Mouse (Mus musculus) forebrain, embryonic 14.5 days (tissue): ENCODE data around the gene Ttc25. TPM values are rescaled to one million over a fixed set of nuclear protein-coding genes. Genes with fewer than 3 reads are reported as not detected.
"Not testable (repeated sequence)": the region's sequence is repeated elsewhere in the genome, so short reads cannot be mapped to it uniquely, and the experiment has no call there.

Experiments
- ATAC-seq: fragments of 200-750 bp; cut with Nextera tagmentation; 2 replicates; pipeline ENCODE4 v1.8.0; 2017; ENCODE audit warnings: mild to moderate bottlenecking, moderate library complexity
- DNase-seq: peaks from one replicate; pipeline ENCODE4 v3.0.0-alpha.2; 2015; ENCODE audit warnings: low spot score
- H3K27ac ChIP-seq: fragments of 300-500 bp; sonication (generic); 2 replicates; pipeline ENCODE4 v1.5.1; 2014; ENCODE audit warnings: low read depth, mild to moderate bottlenecking, control low read depth, low read length, moderate library complexity
- H3K27me3 ChIP-seq: fragments of 300-500 bp; sonication (generic); replicated peaks from 2 replicates; pipeline ENCODE4 v1.6.1; 2014; ENCODE audit warnings: low read length, control low read depth, mixed read lengths; ENCODE audit not compliant: control insufficient read depth, insufficient read depth
- H3K36me3 ChIP-seq: fragments of 300-500 bp; sonication (generic); 2 replicates; pipeline ENCODE4 v1.6.1; 2014; ENCODE audit warnings: low read length, control low read depth; ENCODE audit not compliant: control insufficient read depth, insufficient read depth
- H3K4me1 ChIP-seq: fragments of 300-500 bp; sonication (generic); 2 replicates; pipeline ENCODE4 v1.6.1; 2014; ENCODE audit warnings: antibody characterized with exemption, low read length, control low read depth; ENCODE audit not compliant: control insufficient read depth, insufficient read depth
- H3K4me2 ChIP-seq: fragments of 300-500 bp; sonication (generic); 2 replicates; pipeline ENCODE4 v1.6.1; 2014; ENCODE audit warnings: mild to moderate bottlenecking, control low read depth, low read length
- H3K4me3 ChIP-seq: fragments of 300-500 bp; sonication (generic); 2 replicates; pipeline ENCODE4 v1.5.1; 2014; ENCODE audit warnings: low read depth, low read length, control low read depth
- H3K9ac ChIP-seq: fragments of 300-500 bp; sonication (generic); 2 replicates; pipeline ENCODE4 v1.6.1; 2014; ENCODE audit warnings: mild to moderate bottlenecking, low read length, control low read depth, moderate library complexity
- H3K9me3 ChIP-seq: fragments of 300-500 bp; sonication (generic); replicated peaks from 2 replicates; pipeline ENCODE4 v1.6.1; 2016; ENCODE audit warnings: low read length, control low read depth, mixed read lengths; ENCODE audit not compliant: control insufficient read depth
- WGBS: fragments of 180-500 bp; shearing (Covaris S2); extraction: QIAGEN DNeasy Blood & Tissue Kit; methylation state at CpG from one replicate; pipeline ENCODE4 v1.1.7; 2014; 5-methylcytosine and 5-hydroxymethylcytosine counted together
- polyA plus RNA-seq: library from polyadenylated mRNA; unstranded; fragments of >200 nt; fragmentation: Nextera tagmentation; extraction: Ambion mirVana; gene quantifications from 2 replicates; pipeline ENCODE4 v1.2.1, GENCODE M21; 2014

The Ttc25 gene
- polyA plus RNA-seq, 1 experiment from 2014 or later, result 1.7 TPM

GRCm38 (mm10) chr11:100527066-100527457, 18.3 kb upstream of the Ttc25 start:
- DNase-seq (peak; percentile 84), ATAC-seq (peak; percentile 52)
- H3K4me2 ChIP-seq, result peak overlapping the region; percentile 96
- H3K27me3 ChIP-seq, result no peaks in the 10 kb centered on the region
- H3K4me1 ChIP-seq, result peaks cover 29% of the 10 kb centered on the region
- no peaks in the 10 kb centered on the region for H3K9me3 ChIP-seq
- peak overlapping the region; percentile 87 for H3K4me3 ChIP-seq
- H3K36me3 ChIP-seq, result peaks cover 19% of the 10 kb centered on the region
- H3K27ac ChIP-seq, result peak overlapping the region; percentile 93
- peak overlapping the region; percentile 91 for H3K9ac ChIP-seq
- under 1% methylated on average over 26 of the region's 26 CpGs for WGBS

- ATAC-seq (peak; percentile 99), DNase-seq (peak; percentile 100)
- Histone ChIP-seq H3K4me3 (peak within 1 kb of the TSS; percentile 87), H3K27me3 (no peaks in the 10 kb centered on the region), H3K36me3 (peaks cover 13% of the 10 kb centered on the region), H3K9me3 (no peaks in the 10 kb centered on the region), H3K4me1 (peaks cover 29% of the 10 kb centered on the region), H3K27ac (peak within 1 kb of the TSS; percentile 93), H3K4me2 (peak within 1 kb of the TSS; percentile 96), H3K9ac (peak within 1 kb of the TSS; percentile 91)
- WGBS, result under 1% methylated on average over 52 of the region's 54 CpGs
Observed at GRCm38 (mm10) chr11:100527458-100528374, 17.7 kb upstream of the Ttc25 start, which contains the start of gene Acly. Acly (minus strand) TSS chr11:100528000.

DNA sequence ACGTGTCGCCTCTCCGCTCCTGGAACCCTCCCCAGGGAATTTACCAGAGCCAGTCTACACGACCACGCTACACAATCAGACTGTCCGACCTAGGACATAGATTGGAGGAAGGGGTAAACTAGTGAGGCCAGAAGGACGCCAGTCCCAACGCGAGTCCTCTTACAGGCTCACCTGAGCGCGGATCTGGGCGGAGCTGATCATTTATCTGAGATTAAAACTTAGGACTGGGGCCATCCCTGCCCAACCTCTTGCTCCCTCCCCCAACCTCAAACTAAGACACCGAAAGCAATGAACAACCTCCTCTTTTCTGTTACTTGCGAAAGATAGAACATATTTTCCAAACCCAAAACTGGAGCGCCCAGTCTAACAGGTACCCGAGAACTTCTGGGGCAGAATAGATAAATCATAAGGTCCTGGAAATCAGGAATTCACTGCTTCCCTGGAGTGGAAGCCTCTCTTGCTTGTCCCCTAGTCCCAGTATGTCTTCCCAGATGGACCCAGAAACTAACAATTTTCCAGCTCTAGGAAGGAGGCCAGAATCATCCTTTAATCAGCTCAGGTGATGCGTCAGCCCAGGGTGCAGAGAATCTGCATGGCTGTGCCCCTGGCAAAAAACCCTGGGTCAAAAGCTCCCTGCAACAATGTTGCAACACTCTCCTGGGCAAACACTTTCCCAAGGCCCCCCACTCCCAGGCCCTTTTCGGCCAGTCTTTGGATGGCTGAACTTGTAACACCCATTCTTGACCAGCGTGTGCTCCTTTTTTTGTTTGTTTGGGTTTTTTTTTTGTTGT, 16.8 kb upstream of the Ttc25 start:
- no peak for DNase-seq

GRCm38 (mm10) chr11:100533871-100534270, 11.5 kb upstream of the Ttc25 start:
- Histone ChIP-seq H3K4me3 (no peak overlapping the region), H3K4me2 (no peak overlapping the region), H3K36me3 (no peaks in the 10 kb centered on the region), H3K9ac (no peak overlapping the region), H3K9me3 (no peaks in the 10 kb centered on the region), H3K27ac (no peak overlapping the region), H3K27me3 (no peaks in the 10 kb centered on the region), H3K4me1 (no peaks in the 10 kb centered on the region)
- DNase-seq (no peak), ATAC-seq (no peak)
- WGBS, result 6% methylated on average over 6 of the region's 6 CpGs

More for the DNA sequence above, 16.8 kb upstream of the Ttc25 start:
- H3K4me2 ChIP-seq, result peak overlapping the region; percentile 71
- peaks cover 29% of the 10 kb centered on the region for H3K4me1 ChIP-seq
- no peak for ATAC-seq
- peak overlapping the region; percentile 33; the same call in 1 of the 2 replicates for H3K27ac ChIP-seq
- peaks cover 4% of the 10 kb centered on the region for H3K36me3 ChIP-seq
- H3K9me3 ChIP-seq, result no peaks in the 10 kb centered on the region
- no peaks in the 10 kb centered on the region for H3K27me3 ChIP-seq
- H3K9ac ChIP-seq, result peak overlapping the region; percentile 70
- WGBS, result 22% methylated on average over 19 of the region's 19 CpGs
- peak overlapping the region; percentile 87 for H3K4me3 ChIP-seq

- H3K27ac ChIP-seq, H3K9me3 ChIP-seq, H3K4me3 ChIP-seq, H3K36me3 ChIP-seq, DNase-seq, ATAC-seq, H3K4me2 ChIP-seq, H3K27me3 ChIP-seq, H3K9ac ChIP-seq, H3K4me1 ChIP-seq: not testable (repeated sequence)
- WGBS, result 65% methylated on average over 2 of the region's 2 CpGs
Observed at GRCm38 (mm10) chr11:100534411-100534810, 11.0 kb upstream of the Ttc25 start.

DNA sequence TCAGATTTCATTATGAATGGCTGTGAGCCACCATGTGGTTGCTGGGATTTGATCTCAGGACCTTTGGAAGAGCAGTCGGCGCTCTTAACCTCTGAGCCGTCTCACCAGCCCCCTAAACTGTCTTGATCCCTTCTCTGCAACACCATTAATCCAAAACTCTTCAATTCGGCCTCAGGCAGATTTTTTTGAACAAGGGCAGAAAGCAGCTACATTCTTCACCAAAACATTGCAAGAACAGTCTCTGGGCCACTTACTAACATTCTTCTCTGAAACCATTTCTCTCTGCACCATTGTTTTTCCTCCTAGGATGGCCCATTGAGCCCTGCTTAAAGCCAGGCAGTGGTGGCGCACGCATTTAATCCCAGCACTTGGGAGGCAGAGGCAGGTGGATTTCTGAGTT, 10.6 kb upstream of the Ttc25 start:
- H3K4me3 ChIP-seq, ATAC-seq, H3K27ac ChIP-seq, H3K9me3 ChIP-seq, H3K4me2 ChIP-seq, H3K36me3 ChIP-seq, H3K9ac ChIP-seq, DNase-seq, H3K4me1 ChIP-seq, H3K27me3 ChIP-seq: not testable (repeated sequence)
- WGBS, result 82% methylated on average over 6 of the region's 6 CpGs

DNA sequence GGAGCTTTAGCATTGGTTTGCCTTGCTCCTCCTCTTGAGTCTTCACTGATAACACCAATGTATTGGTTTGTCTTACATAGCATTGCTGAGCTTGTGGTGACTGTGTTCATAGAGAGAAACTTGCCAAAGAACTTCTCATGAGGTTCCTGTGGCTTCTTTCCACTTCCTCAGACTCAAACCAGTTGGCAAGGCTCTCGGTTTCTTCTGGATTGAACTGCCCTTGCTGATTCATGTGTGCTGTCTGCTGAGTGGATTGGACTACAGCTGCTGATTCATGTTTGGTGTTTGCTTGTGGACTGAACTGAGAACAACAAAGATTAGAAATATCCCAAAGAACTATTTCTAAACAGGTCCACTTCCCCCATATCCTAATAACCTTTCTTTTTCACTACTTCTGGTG, 9.4 kb upstream of the Ttc25 start:
- no peaks in the 10 kb centered on the region for H3K4me1 ChIP-seq
- H3K36me3 ChIP-seq, result no peaks in the 10 kb centered on the region
- H3K4me2 ChIP-seq, result no peak overlapping the region
- H3K9ac ChIP-seq, result no peak overlapping the region
- 90% methylated on average over 1 of the region's 1 CpGs for WGBS
- no peak overlapping the region for H3K27ac ChIP-seq
- H3K27me3 ChIP-seq, result no peaks in the 10 kb centered on the region
- H3K4me3 ChIP-seq, result no peak overlapping the region
- no peaks in the 10 kb centered on the region for H3K9me3 ChIP-seq
- DNase-seq (no peak), ATAC-seq (no peak)

DNA sequence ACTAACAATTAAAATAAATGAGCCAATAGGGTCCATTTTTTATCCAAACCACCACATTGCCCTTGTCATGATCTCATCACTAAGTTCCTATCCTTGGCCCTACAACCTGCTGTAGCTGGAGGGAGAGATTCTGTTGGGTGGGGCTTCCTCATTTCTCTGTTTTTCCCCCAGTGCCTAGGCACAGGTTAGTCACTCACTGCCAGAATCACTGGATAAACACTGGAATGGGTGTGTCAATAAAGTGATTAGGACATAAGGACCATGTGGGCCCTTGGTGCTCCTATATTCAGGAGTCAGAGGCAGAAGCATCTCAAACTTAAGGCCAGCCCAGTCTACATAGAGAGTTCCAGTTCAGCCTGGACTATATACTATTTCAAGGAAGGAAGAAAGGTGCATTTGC, 8.9 kb upstream of the Ttc25 start:
- Histone ChIP-seq H3K9ac (no peak overlapping the region), H3K4me1 (no peaks in the 10 kb centered on the region), H3K4me3 (no peak overlapping the region), H3K27ac (no peak overlapping the region), H3K36me3 (no peaks in the 10 kb centered on the region), H3K27me3 (no peaks in the 10 kb centered on the region), H3K9me3 (no peaks in the 10 kb centered on the region), H3K4me2 (no peak overlapping the region)
- DNase-seq, result no peak
- ATAC-seq, result no peak
